Mouse (Mus musculus): ENCODE results near the gene Nlrp3.

DNA sequence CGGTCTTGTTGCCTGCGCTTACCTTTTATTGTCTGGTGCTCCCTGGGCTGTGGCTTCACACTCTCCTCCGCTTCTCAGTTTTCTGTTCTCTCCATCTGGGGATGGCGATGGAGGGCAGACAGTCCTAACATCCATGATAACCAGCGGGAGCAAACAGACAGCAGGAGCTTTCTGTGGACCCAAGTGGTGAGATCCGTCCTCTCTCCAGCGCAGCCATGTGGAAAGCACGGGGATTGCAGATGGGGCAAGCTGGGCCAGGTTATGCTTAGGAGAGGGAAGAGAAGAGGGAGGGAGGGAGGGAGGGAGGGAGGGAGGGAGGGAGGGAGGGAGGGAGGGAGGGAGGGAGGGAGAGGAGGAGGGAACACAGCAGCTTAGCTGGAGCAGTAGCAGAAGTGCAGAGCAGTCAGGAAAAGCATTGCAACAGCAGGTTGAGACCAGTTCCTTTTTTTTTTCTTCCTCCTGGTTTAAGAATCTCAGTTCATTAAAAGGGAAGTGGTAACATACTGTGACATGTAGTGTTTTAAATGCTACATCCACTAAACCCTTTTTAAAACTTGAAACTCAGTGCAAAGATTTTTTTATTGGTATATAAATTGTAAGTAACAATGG lies 14.8 kb upstream of the Nlrp3 start, which contains the start of gene Zkscan17:
- no peak for TF ChIP-seq POLR2A (IDR thresholded peaks at IDR 0.05; ENCODE audit: borderline replicate concordance, extremely low read depth, low read depth, low read length)
- TF ChIP-seq CTCF (IDR thresholded peaks at IDR 0.05; ENCODE audit: insufficient read depth, low read length), result peak; percentile 34; the same call in 1 of the 2 replicates

Measured in lung, adult 2 months (tissue).